ENCODE assay signal across 12 mouse cellular contexts in the genomic region with DNA sequence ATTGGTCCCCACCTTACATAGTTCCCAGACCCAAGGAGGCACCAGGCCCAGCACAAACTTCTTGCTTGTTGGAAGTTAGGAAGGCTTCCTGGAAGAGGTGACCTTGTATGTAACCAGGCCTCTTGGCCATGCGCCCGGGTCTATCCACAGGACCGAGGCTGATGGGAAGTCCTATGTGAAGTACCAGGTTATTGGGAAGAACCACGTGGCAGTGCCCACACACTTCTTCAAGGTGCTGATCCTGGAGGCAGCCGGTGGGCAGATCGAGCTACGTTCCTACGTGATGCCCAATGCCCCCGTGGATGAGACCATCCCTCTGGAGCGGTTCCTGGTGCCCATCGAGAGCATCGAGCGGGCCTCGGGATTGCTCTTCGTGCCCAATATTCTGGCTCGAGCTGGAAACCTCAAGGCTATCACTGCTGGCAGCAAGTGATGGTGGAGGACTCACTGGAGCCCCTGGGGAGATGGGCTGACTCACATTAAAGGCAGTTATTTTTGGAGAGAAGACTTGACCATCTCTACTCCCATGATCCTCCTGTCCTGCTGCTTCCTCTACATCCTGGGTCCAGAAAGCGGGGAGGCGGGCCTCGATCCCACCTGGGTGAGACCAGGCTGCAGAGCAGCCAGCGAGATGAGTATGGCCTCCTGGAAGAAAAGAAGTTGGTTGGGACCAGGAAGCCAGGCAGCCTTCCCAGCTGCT. TPM values are rescaled to one million over a fixed set of nuclear protein-coding genes. Genes with fewer than 3 reads are reported as not detected.
DNase-seq lines count a peak whose midpoint lies in the region.
"Had no signal": no experiment of that assay in that cellular context is flagged by ENCODE, and none has a peak within 500 bp of the region (broad histone marks: within the 10 kb centered on the region; RNA-seq: fewer than 3 reads in every experiment).

No protein-coding gene starts in this region.

- intact Hi-C loops in heart, postnatal 14 days (cut with DNase I) = loop anchor here (2.0 kb wide), 1 partner anchor 95 kb away; no protein-coding TSS in a partner anchor

- peak; percentile 54 for DNase-seq in cerebellum, adult 9-10 months
- no peak for DNase-seq in cerebellum, postnatal 4 days (ENCODE audit: low spot score in 2 of 2)
- peak; percentile 93 for DNase-seq in heart, adult 11 months
- no peak for DNase-seq in heart, postnatal 14 days
- peak; percentile 46 for DNase-seq in 3T3-L1 (ENCODE audit: low read depth, low spot score)
- peak; percentile 62 for DNase-seq in NIH3T3 (ENCODE audit: low read depth)
- DNase-seq in embryo, embryonic 9.5 days (ENCODE audit: extremely low spot score) = no peak
- DNase-seq: adrenal gland, postnatal 10 days; B cell, adult 2 months; gastrocnemius, postnatal 10 days; heart, postnatal 36 days; kidney, adult 2 months had no signal

RNA-seq across cellular contexts. Expression of a gene that starts 2.4 kb away (rescaled TPM):
- 10 to 100 TPM; 74.1 to 78.0 TPM for total RNA-seq in heart, postnatal 14 days (2021)

RNA-seq across cellular contexts. Expression of a gene that starts 4.6 kb away (rescaled TPM):
- total RNA-seq in heart, postnatal 14 days (2021) = 1 to 10 TPM; 5.9 to 6.3 TPM

RNA-seq across cellular contexts. Expression of a gene that starts 32.0 kb away (rescaled TPM):
- total RNA-seq in heart, postnatal 14 days (2021) = 10 to 100 TPM; 48.4 to 49.2 TPM

RNA-seq across cellular contexts. Expression of a gene that starts 40.1 kb away (rescaled TPM):
- total RNA-seq in heart, postnatal 14 days (2021) = 10 to 100 TPM; 18.8 to 19.6 TPM

RNA-seq across cellular contexts. Expression of a gene that starts 49.3 kb away (rescaled TPM):
- 10 to 100 TPM; 25.1 to 27.7 TPM for total RNA-seq in heart, postnatal 14 days (2021)

Comparison
In these comparisons a context has a peak if more than half of its experiments do, and no peak if none do; other contexts are left out.
1. DNase-seq: peak in cerebellum, adult 9-10 months (single experiment), heart, adult 11 months (single experiment), 3T3-L1 (single experiment) and NIH3T3 (single experiment); none in cerebellum, postnatal 4 days (0 of 2), heart, postnatal 14 days (0 of 2) and embryo, embryonic 9.5 days (single experiment).